Mouse (Mus musculus): ENCODE measurements around the gene Epha10.

DNA sequence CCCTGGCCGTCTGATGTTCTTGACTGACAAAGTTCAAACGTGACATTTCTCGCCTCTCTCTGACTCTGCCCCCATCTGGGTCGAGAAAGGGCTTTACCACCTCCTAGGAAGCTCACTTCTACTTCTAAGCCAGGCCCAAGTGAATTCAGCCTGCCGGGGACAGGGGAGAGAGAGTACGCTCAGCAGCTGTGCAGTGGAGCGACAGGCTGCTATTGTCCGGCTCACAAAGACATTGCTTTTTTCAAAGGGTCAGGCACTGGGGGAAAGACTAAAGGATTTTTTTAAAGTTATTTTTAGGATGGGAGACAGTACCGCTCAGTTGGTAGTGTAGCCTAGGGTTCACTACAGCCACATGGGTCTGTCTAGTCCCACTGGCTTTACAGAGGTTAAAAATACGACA, 17.7 kb downstream of the Epha10 start:
- TF ChIP-seq CTCF (IDR thresholded peaks at IDR 0.05; ENCODE audit: low read depth) (no peak), EP300 (IDR thresholded peaks at IDR 0.05; ENCODE audit: low read depth) (no peak)

All from liver, embryonic 14.5 days (tissue).